Mouse (Mus musculus) embryonic fibroblast, embryonic 13.5 days (primary cell): ENCODE results near the gene Foxm1.

Experiments
- CTCF ChIP-seq: IDR thresholded peaks from 2 replicates; pipeline ENCODE4 v1.5.1; 2011; ENCODE audit warnings: mild to moderate bottlenecking, control low read depth, low read length, moderate library complexity, borderline replicate concordance; ENCODE audit not compliant: insufficient read depth
- POLR2A ChIP-seq: IDR thresholded peaks from 2 replicates; pipeline ENCODE4 v1.6.1; 2011; ENCODE audit warnings: low read depth, mild to moderate bottlenecking, control low read depth, low read length, moderate library complexity

DNA sequence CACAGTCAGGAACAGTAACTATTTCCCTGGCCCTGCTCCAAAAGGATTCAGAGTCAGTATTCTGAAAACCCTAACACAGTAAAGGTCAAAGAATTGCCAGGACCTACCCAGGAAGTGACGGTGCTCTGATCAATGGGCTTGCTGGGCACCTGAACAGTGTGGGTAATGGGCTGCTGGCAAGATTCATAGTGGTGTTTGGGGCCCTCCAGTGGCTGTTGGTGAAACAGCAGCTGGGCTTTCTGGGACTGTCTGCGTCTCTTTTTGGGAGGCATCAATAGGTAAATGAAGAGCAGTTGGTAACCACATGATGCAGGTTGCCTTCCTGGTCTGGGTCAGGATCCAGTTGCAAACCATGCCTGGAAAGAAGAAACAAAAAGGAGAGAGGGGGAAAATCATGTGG, 3.8 kb upstream of the Foxm1 start:
- peak; percentile 42; the same call in 1 of the 2 replicates for TF ChIP-seq CTCF
- TF ChIP-seq POLR2A, result no peak
